Comparison of ENCODE assay signal across 35 mouse cellular contexts in genomic region chr11:92629319-92629718, GRCm38 (mm10).
A peak's percentile ranks its signal among the peaks of the same experiment; 100 is the strongest.
DNase-seq lines count a peak whose midpoint lies in the region; ATAC-seq lines count a peak whose summit lies in the region.
"Had no signal": no experiment of that assay in that cellular context is flagged by ENCODE, and none has a peak within 500 bp of the region (broad histone marks: within the 10 kb centered on the region; RNA-seq: fewer than 3 reads in every experiment).

No protein-coding gene starts in this region.

- no peak overlapping the region for H3K4me2 ChIP-seq in hindbrain, embryonic 11.5 days (replicated peaks; ENCODE audit: low read depth, low read length)
- no peak overlapping the region for H3K4me2 ChIP-seq in hindbrain, embryonic 14.5 days (replicated peaks)
- H3K4me2 ChIP-seq: embryonic facial prominence, embryonic 13.5 days; limb, embryonic 15.5 days; liver, embryonic 13.5 days; midbrain, embryonic 13.5 days had no signal

- H3K4me3 ChIP-seq in hindbrain, embryonic 11.5 days (ENCODE audit: low read depth, low read length) = no peak overlapping the region
- H3K4me3 ChIP-seq in hindbrain, embryonic 14.5 days (replicated peaks; ENCODE audit: low read length) = no peak overlapping the region
- H3K4me3 ChIP-seq: embryonic facial prominence, embryonic 13.5 days; heart, embryonic 10.5 days; limb, embryonic 10.5 days; limb, embryonic 15.5 days; liver, embryonic 13.5 days; megakaryocyte, embryonic 14.5 days; midbrain, embryonic 13.5 days had no signal

- no peaks in the 10 kb centered on the region for H3K27me3 ChIP-seq in hindbrain, embryonic 11.5 days (ENCODE audit: control insufficient read depth, insufficient read depth, low read length)
- H3K27me3 ChIP-seq in hindbrain, embryonic 14.5 days (ENCODE audit: control insufficient read depth, insufficient read depth, low read length) = no peaks in the 10 kb centered on the region
- H3K27me3 ChIP-seq: embryonic facial prominence, embryonic 13.5 days; limb, embryonic 15.5 days; liver, embryonic 13.5 days; megakaryocyte, embryonic 14.5 days; midbrain, embryonic 13.5 days had no signal

- no peak overlapping the region for H3K27ac ChIP-seq in hindbrain, embryonic 11.5 days (ENCODE audit: low read depth, low read length)
- no peak overlapping the region for H3K27ac ChIP-seq in hindbrain, embryonic 14.5 days
- H3K27ac ChIP-seq: embryonic facial prominence, embryonic 13.5 days; heart, embryonic 10.5 days; limb, embryonic 10.5 days; limb, embryonic 15.5 days; liver, embryonic 13.5 days; midbrain, embryonic 13.5 days; stomach, postnatal 0 days had no signal

- no peaks in the 10 kb centered on the region for H3K36me3 ChIP-seq in hindbrain, embryonic 11.5 days (ENCODE audit: control insufficient read depth, insufficient read depth, low read length)
- H3K36me3 ChIP-seq in hindbrain, embryonic 14.5 days (replicated peaks; ENCODE audit: control insufficient read depth, insufficient read depth) = no peaks in the 10 kb centered on the region
- H3K36me3 ChIP-seq: embryonic facial prominence, embryonic 13.5 days; heart, embryonic 10.5 days; limb, embryonic 10.5 days; limb, embryonic 15.5 days; liver, embryonic 13.5 days; midbrain, embryonic 13.5 days had no signal

- H3K9ac ChIP-seq in hindbrain, embryonic 11.5 days (ENCODE audit: low read depth, low read length) = no peak overlapping the region
- no peak overlapping the region for H3K9ac ChIP-seq in hindbrain, embryonic 14.5 days
- H3K9ac ChIP-seq: embryonic facial prominence, embryonic 13.5 days; forebrain, postnatal 0 days; limb, embryonic 15.5 days; liver, embryonic 13.5 days; midbrain, embryonic 13.5 days had no signal

- peak; percentile 65 for ATAC-seq in hindbrain, embryonic 11.5 days (ENCODE audit: low FRiP score)
- no peak for ATAC-seq in hindbrain, embryonic 14.5 days (ENCODE audit: low FRiP score)
- ATAC-seq: CD4-positive, CD25-positive, alpha-beta regulatory T cell, adult 4 months; forebrain, postnatal 0 days; inflammation-experienced regulatory T-cells, adult 6 months; lung, postnatal 0 days; midbrain, embryonic 13.5 days had no signal

- WGBS in hindbrain, embryonic 11.5 days = 61% methylated on average over 2 of the region's 2 CpGs
- 44% methylated on average over 2 of the region's 2 CpGs for WGBS in hindbrain, embryonic 14.5 days

- H3K9me3 ChIP-seq in hindbrain, embryonic 11.5 days (ENCODE audit: control insufficient read depth, low read length) = no peaks in the 10 kb centered on the region
- H3K9me3 ChIP-seq in hindbrain, embryonic 14.5 days (ENCODE audit: control insufficient read depth, low read length) = no peaks in the 10 kb centered on the region
- H3K9me3 ChIP-seq: embryonic facial prominence, embryonic 13.5 days; heart, embryonic 10.5 days; limb, embryonic 10.5 days; limb, embryonic 15.5 days; liver, embryonic 13.5 days; megakaryocyte, embryonic 14.5 days; midbrain, embryonic 13.5 days had no signal

- no peaks in the 10 kb centered on the region for H3K4me1 ChIP-seq in hindbrain, embryonic 11.5 days (replicated peaks; ENCODE audit: control insufficient read depth, insufficient read depth, low read length)
- H3K4me1 ChIP-seq in hindbrain, embryonic 14.5 days (replicated peaks; ENCODE audit: control insufficient read depth, insufficient read depth, low read length) = no peaks in the 10 kb centered on the region
- H3K4me1 ChIP-seq: embryonic facial prominence, embryonic 13.5 days; heart, embryonic 10.5 days; limb, embryonic 15.5 days; liver, embryonic 13.5 days; megakaryocyte, embryonic 14.5 days; midbrain, embryonic 13.5 days had no signal

- DNase-seq in hindbrain, embryonic 11.5 days (ENCODE audit: low spot score) = peak; percentile 57
- no peak for DNase-seq in hindbrain, embryonic 14.5 days (ENCODE audit: low spot score)
- DNase-seq in 3T3-L1 (ENCODE audit: low read depth, low spot score) = peak; percentile 42
- DNase-seq in embryo, embryonic 11.5 days (ENCODE audit: low read depth, low spot score) = peak; percentile 8
- peak; percentile 35 for DNase-seq in hindlimb bud, embryonic 11.5 days (ENCODE audit: extremely low spot score, low read depth, low spot score)
- no peak for DNase-seq in retina, embryonic 14.5 days (ENCODE audit: low spot score)
- no peak for DNase-seq in ovary, postnatal 36 days (ENCODE audit: low spot score)
- DNase-seq in adipocyte (ENCODE audit: low spot score) = no peak
- DNase-seq: adrenal gland, postnatal 25 days; cerebellum, adult 18-20 months; cerebellum, postnatal 10 days; forebrain, postnatal 0 days; gastrocnemius, postnatal 14 days; heart, adult 11 months; heart, postnatal 36 days; kidney, adult 9 months; kidney, postnatal 10 days; layer of hippocampus, adult 9-11 months; liver, embryonic 13.5 days; lung, adult 18-20 months; lung, postnatal 4 days; right cerebral cortex, adult 18-20 months; right cerebral cortex, postnatal 4 days; thymus, adult 18-20 months; thymus, postnatal 25 days had no signal

Comparison
In these comparisons a context has a peak if more than half of its experiments do, and no peak if none do; other contexts are left out.
1. DNase-seq: peak in hindbrain, embryonic 11.5 days (single experiment), 3T3-L1 (single experiment), embryo, embryonic 11.5 days (single experiment) and hindlimb bud, embryonic 11.5 days (single experiment); none in hindbrain, embryonic 14.5 days (single experiment), retina, embryonic 14.5 days (single experiment), ovary, postnatal 36 days (single experiment) and adipocyte (single experiment).